Mouse (Mus musculus): Measurements from ENCODE around the gene Atp2a2.
"Not testable (repeated sequence)": the region's sequence is repeated elsewhere in the genome, so short reads cannot be mapped to it uniquely, and the experiment has no call there.

Atp2a2 gene

GRCm38 (mm10) chr5:122448869-122449268 lies 53.2 kb downstream of the Atp2a2 start:
- DNase-seq: no peak

- no peak for DNase-seq
These were observed 54.2 kb downstream of the Atp2a2 start for GRCm38 (mm10) chr5:122447857-122448256.

- no peak for DNase-seq
These were observed 56.9 kb downstream of the Atp2a2 start for GRCm38 (mm10) chr5:122445051-122445610.

- DNase-seq: no peak
These were observed 57.5 kb downstream of the Atp2a2 start for GRCm38 (mm10) chr5:122444492-122444891.

- no peak for DNase-seq
These were observed 61.9 kb downstream of the Atp2a2 start for GRCm38 (mm10) chr5:122440095-122440630.

- no peak for DNase-seq
These were observed 62.5 kb downstream of the Atp2a2 start for GRCm38 (mm10) chr5:122439400-122440094.

GRCm38 (mm10) chr5:122434541-122434940 lies 67.5 kb downstream of the Atp2a2 start:
- no peak for DNase-seq

- no peak for DNase-seq
These were observed 70.8 kb downstream of the Atp2a2 start for GRCm38 (mm10) chr5:122431221-122431620.

GRCm38 (mm10) chr5:122430036-122430775 lies 71.8 kb downstream of the Atp2a2 start:
- no peak for DNase-seq

GRCm38 (mm10) chr5:122425550-122425949 lies 76.5 kb downstream of the Atp2a2 start:
- no peak for DNase-seq

GRCm38 (mm10) chr5:122423083-122423482 lies 78.9 kb downstream of the Atp2a2 start:
- DNase-seq: no peak

GRCm38 (mm10) chr5:122422071-122422964 lies 79.7 kb downstream of the Atp2a2 start:
- DNase-seq: peak; percentile 87

GRCm38 (mm10) chr5:122421271-122422068 lies 80.6 kb downstream of the Atp2a2 start, which contains the start of gene Anapc7:
Gene Anapc7 (plus strand): TSS chr5:122421693.
- DNase-seq: no peak

GRCm38 (mm10) chr5:122420676-122421075 lies 81.3 kb downstream of the Atp2a2 start:
- DNase-seq: not testable (repeated sequence)

GRCm38 (mm10) chr5:122415465-122415864 lies 86.6 kb downstream of the Atp2a2 start:
- no peak for DNase-seq

- DNase-seq: no peak
These were observed 87.7 kb downstream of the Atp2a2 start for GRCm38 (mm10) chr5:122414351-122414750.

GRCm38 (mm10) chr5:122412826-122413225 lies 89.2 kb downstream of the Atp2a2 start:
- no peak for DNase-seq

- DNase-seq: no peak
These were observed 90.1 kb downstream of the Atp2a2 start for GRCm38 (mm10) chr5:122411892-122412291.

GRCm38 (mm10) chr5:122409692-122410645 lies 92.1 kb downstream of the Atp2a2 start:
- DNase-seq: no peak

- no peak for DNase-seq
These were observed 96.5 kb downstream of the Atp2a2 start for GRCm38 (mm10) chr5:122405537-122405936.
